Mouse (Mus musculus): ENCODE measurements around the gene Hddc3.
"Not testable (repeated sequence)": the region's sequence is repeated elsewhere in the genome, so short reads cannot be mapped to it uniquely, and the experiment has no call there.

The Hddc3 gene

GRCm38 (mm10) chr7:80369967-80370431 lies 27.1 kb downstream of the Hddc3 start:
- DNase-seq (ENCODE audit: low spot score), result no peak

- peak; percentile 84 for DNase-seq (ENCODE audit: low spot score)
These were observed 27.7 kb downstream of the Hddc3 start for GRCm38 (mm10) chr7:80370649-80371040.

- peak; percentile 66 for DNase-seq (ENCODE audit: low spot score)
These were observed 28.3 kb downstream of the Hddc3 start, which contains the start of gene Man2a2 for GRCm38 (mm10) chr7:80371041-80371751. Man2a2 (minus strand) TSS chr7:80371375.

GRCm38 (mm10) chr7:80372166-80372565 lies 29.3 kb downstream of the Hddc3 start:
- DNase-seq (ENCODE audit: low spot score), result no peak

GRCm38 (mm10) chr7:80372667-80373066 lies 29.8 kb downstream of the Hddc3 start:
- no peak for DNase-seq (ENCODE audit: low spot score)

GRCm38 (mm10) chr7:80373352-80373751 lies 30.4 kb downstream of the Hddc3 start:
- DNase-seq (ENCODE audit: low spot score), result no peak

- DNase-seq (ENCODE audit: low spot score), result no peak
These were observed 30.9 kb downstream of the Hddc3 start for GRCm38 (mm10) chr7:80373850-80374249.

- DNase-seq (ENCODE audit: low spot score), result no peak
These were observed 31.4 kb downstream of the Hddc3 start for GRCm38 (mm10) chr7:80374280-80374679.

- no peak for DNase-seq (ENCODE audit: low spot score)
These were observed 31.8 kb downstream of the Hddc3 start for GRCm38 (mm10) chr7:80374733-80375132.

- peak; percentile 59 for DNase-seq (ENCODE audit: low spot score)
These were observed 32.6 kb downstream of the Hddc3 start for GRCm38 (mm10) chr7:80375376-80376039.

- no peak for DNase-seq (ENCODE audit: low spot score)
These were observed 33.3 kb downstream of the Hddc3 start for GRCm38 (mm10) chr7:80376192-80376591.

GRCm38 (mm10) chr7:80377471-80377870 lies 34.6 kb downstream of the Hddc3 start:
- peak; percentile 71 for DNase-seq (ENCODE audit: low spot score)

- DNase-seq (ENCODE audit: low spot score), result no peak
These were observed 36.6 kb downstream of the Hddc3 start for GRCm38 (mm10) chr7:80379531-80379930.

GRCm38 (mm10) chr7:80382919-80383318 lies 40.0 kb downstream of the Hddc3 start:
- DNase-seq (ENCODE audit: low spot score), result no peak

- peak; percentile 94 for DNase-seq (ENCODE audit: low spot score)
These were observed 43.5 kb downstream of the Hddc3 start for GRCm38 (mm10) chr7:80386235-80386930.

GRCm38 (mm10) chr7:80387033-80387632 lies 44.2 kb downstream of the Hddc3 start:
- DNase-seq (ENCODE audit: low spot score), result no peak

GRCm38 (mm10) chr7:80387633-80388543 lies 45.0 kb downstream of the Hddc3 start, which contains the start of gene Fes:
Fes (minus strand) TSS chr7:80387946.
- peak; percentile 62 for DNase-seq (ENCODE audit: low spot score)

- DNase-seq (ENCODE audit: low spot score), result peak; percentile 53
These were observed 49.2 kb downstream of the Hddc3 start for GRCm38 (mm10) chr7:80392119-80392518.

- DNase-seq (ENCODE audit: low spot score), result no peak
These were observed 51.7 kb downstream of the Hddc3 start for GRCm38 (mm10) chr7:80394600-80394999.

- DNase-seq (ENCODE audit: low spot score), result not testable (repeated sequence)
These were observed 53.5 kb downstream of the Hddc3 start for GRCm38 (mm10) chr7:80396427-80396826.

GRCm38 (mm10) chr7:80397986-80398385 lies 55.1 kb downstream of the Hddc3 start:
- DNase-seq (ENCODE audit: low spot score), result no peak

Data from urinary bladder, postnatal 14 days (tissue).